24 mouse cellular contexts compared by ENCODE assay signal in genomic region chr17:84685286-84685685, GRCm38 (mm10). TPM values are rescaled to one million over a fixed set of nuclear protein-coding genes. Genes with fewer than 3 reads are reported as not detected.
A peak's percentile ranks its signal among the peaks of the same experiment; 100 is the strongest.
DNase-seq lines count a peak whose midpoint lies in the region; ATAC-seq and TF ChIP-seq lines count a peak whose summit lies in the region.
"Had no signal": no experiment of that assay in that cellular context is flagged by ENCODE, and none has a peak within 500 bp of the region (broad histone marks: within the 10 kb centered on the region; RNA-seq: fewer than 3 reads in every experiment).

No protein-coding gene starts in this region.

- DNase-seq in forebrain, postnatal 0 days = no peak
- DNase-seq in 3T3-L1 (ENCODE audit: low read depth, low spot score) (peak; percentile 83), Patski (ENCODE audit: low read depth, low spot score) (peak; percentile 43)
- peak; percentile 39 for DNase-seq in fibroblast of lung, adult 2 months (ENCODE audit: low read depth)
- DNase-seq in ovary, postnatal 14 days (ENCODE audit: low spot score) = no peak
- DNase-seq in frontal cortex, postnatal 10 days (ENCODE audit: low spot score in 2 of 2) = no peak
- no peak for DNase-seq in adrenal gland, postnatal 4 days (ENCODE audit: low spot score in 2 of 2)
- DNase-seq: adrenal gland, postnatal 14 days; cerebellum, adult 2 months; cerebellum, postnatal 10 days; gastrocnemius, postnatal 36 days; heart, adult 2 months; heart, postnatal 14 days had no signal

- H3K4me3 ChIP-seq in forebrain, postnatal 0 days (ENCODE audit: low read depth, low read length) = no peak overlapping the region
- H3K4me3 ChIP-seq in forebrain, embryonic 15.5 days = no peak overlapping the region
- H3K4me3 ChIP-seq: forebrain, embryonic 12.5 days; heart, adult 2 months; heart, embryonic 15.5 days; hindbrain, embryonic 13.5 days; intestine, embryonic 15.5 days had no signal

- no peaks in the 10 kb centered on the region for H3K27me3 ChIP-seq in forebrain, postnatal 0 days (ENCODE audit: insufficient read depth, low read length)
- H3K27me3 ChIP-seq in forebrain, embryonic 15.5 days = no peaks in the 10 kb centered on the region
- no peaks in the 10 kb centered on the region for H3K27me3 ChIP-seq in Patski
- H3K27me3 ChIP-seq: forebrain, embryonic 12.5 days; hindbrain, embryonic 13.5 days; intestine, embryonic 15.5 days had no signal

- CTCF ChIA-PET in Patski (lab: Charles Lee) = interaction anchor here (1.2 to 2.2 kb wide), 2 partner anchors 10 to 14 kb away, joined by 3 to 8 read pairs; partner anchors contain the start of gene Abcg8

- no peaks in the 10 kb centered on the region for H3K36me3 ChIP-seq in forebrain, postnatal 0 days (ENCODE audit: insufficient read depth)
- H3K36me3 ChIP-seq in forebrain, embryonic 15.5 days = no peaks in the 10 kb centered on the region
- H3K36me3 ChIP-seq: forebrain, embryonic 12.5 days; heart, embryonic 15.5 days; hindbrain, embryonic 13.5 days; intestine, embryonic 15.5 days had no signal

- H3K27ac ChIP-seq in forebrain, postnatal 0 days (ENCODE audit: low read depth, low read length) = no peak overlapping the region
- no peak overlapping the region for H3K27ac ChIP-seq in forebrain, embryonic 15.5 days (replicated peaks)
- H3K27ac ChIP-seq: forebrain, embryonic 12.5 days; heart, adult 2 months; heart, embryonic 15.5 days; hindbrain, embryonic 13.5 days; hindbrain, postnatal 0 days; intestine, embryonic 15.5 days had no signal

- no peaks in the 10 kb centered on the region for H3K9me3 ChIP-seq in forebrain, postnatal 0 days (ENCODE audit: low read length)
- no peaks in the 10 kb centered on the region for H3K9me3 ChIP-seq in forebrain, embryonic 15.5 days
- H3K9me3 ChIP-seq: forebrain, embryonic 12.5 days; heart, embryonic 15.5 days; hindbrain, embryonic 13.5 days; intestine, embryonic 15.5 days had no signal

- no peak overlapping the region for H3K9ac ChIP-seq in forebrain, postnatal 0 days
- no peak overlapping the region for H3K9ac ChIP-seq in forebrain, embryonic 15.5 days (replicated peaks)
- H3K9ac ChIP-seq: forebrain, embryonic 12.5 days; heart, embryonic 15.5 days; hindbrain, embryonic 13.5 days; intestine, embryonic 15.5 days had no signal

- POLR2A ChIA-PET in Patski (lab: Charles Lee) = interaction anchor here (0.6 kb wide), 1 partner anchor 18 kb away, joined by 3 read pairs; no protein-coding TSS in a partner anchor

- WGBS in forebrain, postnatal 0 days = 83% methylated on average over 4 of the region's 4 CpGs
- 82% methylated on average over 4 of the region's 4 CpGs for WGBS in forebrain, embryonic 15.5 days

- peak; percentile 38; the same call in 1 of the 2 replicates for ATAC-seq in forebrain, postnatal 0 days
- no peak for ATAC-seq in forebrain, embryonic 15.5 days (replicated peaks)
- ATAC-seq in Patski = peak; percentile 3
- ATAC-seq: hindbrain, postnatal 0 days; intestine, embryonic 15.5 days had no signal

- in situ Hi-C loops in Patski (cut with MboI; ENCODE audit: low pct_unique_long_range_greater_than_20kb) = no loop called here

- no peak for TF ChIP-seq CTCF in forebrain, postnatal 0 days (IDR thresholded peaks at IDR 0.05; ENCODE audit: low read depth)
- TF ChIP-seq CTCF in Patski (IDR thresholded peaks at IDR 0.05) = no peak

- no peak overlapping the region for H3K4me2 ChIP-seq in forebrain, postnatal 0 days (ENCODE audit: low read depth)
- no peak overlapping the region for H3K4me2 ChIP-seq in forebrain, embryonic 15.5 days (replicated peaks)
- H3K4me2 ChIP-seq: forebrain, embryonic 12.5 days; heart, embryonic 11.5 days; heart, embryonic 15.5 days; hindbrain, embryonic 13.5 days; intestine, embryonic 15.5 days had no signal

- no peaks in the 10 kb centered on the region for H3K4me1 ChIP-seq in forebrain, postnatal 0 days (ENCODE audit: insufficient read depth)
- no peaks in the 10 kb centered on the region for H3K4me1 ChIP-seq in forebrain, embryonic 15.5 days
- H3K4me1 ChIP-seq: forebrain, embryonic 12.5 days; heart, embryonic 15.5 days; hindbrain, embryonic 13.5 days had no signal

RNA-seq across cellular contexts. Expression of gene Abcg5, which starts 2.5 kb away (rescaled TPM):
- 0.54 and 1.5 TPM in 2 replicates for total RNA-seq in forebrain, postnatal 0 days (2014; rRNA removed)
- polyA plus RNA-seq in forebrain, postnatal 0 days (2015; fragmentation: Nextera tagmentation; extraction: Ambion mirVana) = 0.88 and 1.2 TPM in 2 replicates
- 2.0 and 3.1 TPM in 2 replicates for polyA plus RNA-seq in forebrain, embryonic 15.5 days (2015; fragmentation: Nextera tagmentation; extraction: Ambion mirVana)
- not detected for polyA plus RNA-seq in Patski (2021)
- total RNA-seq in adrenal gland, postnatal 4 days (2021) = 1 to 10 TPM in 1 of 2 experiments, under 1 TPM in 1; 0.64 to 4.5 TPM
- total RNA-seq: adrenal gland, adult 18-20 months; CH12.LX; gastrocnemius, adult 8-10 months; gastrocnemius, postnatal 36 days; heart, adult 2 months; heart, postnatal 14 days; hematopoietic stem cell, adult 5-6 weeks had no signal
- polyA plus RNA-seq: heart, adult 2 months; heart, embryonic 15.5 days had no signal

RNA-seq across cellular contexts. Expression of gene Abcg8, which starts 9.2 kb away (rescaled TPM):
- total RNA-seq in forebrain, postnatal 0 days (2014; rRNA removed) = 0.10 TPM in 1 of 2 replicates, not detected in the other
- 0.09 and 0.17 TPM in 2 replicates for polyA plus RNA-seq in forebrain, postnatal 0 days (2015; fragmentation: Nextera tagmentation; extraction: Ambion mirVana)
- 0.20 and 0.22 TPM in 2 replicates for polyA plus RNA-seq in forebrain, embryonic 15.5 days (2015; fragmentation: Nextera tagmentation; extraction: Ambion mirVana)
- 0.03 TPM for polyA plus RNA-seq in Patski (2021)
- 1 to 10 TPM in 1 of 2 experiments, under 1 TPM in 1; 0.25 to 4.5 TPM for total RNA-seq in adrenal gland, postnatal 4 days (2021)
- total RNA-seq: adrenal gland, adult 18-20 months; gastrocnemius, postnatal 36 days; heart, adult 2 months; heart, postnatal 14 days; hematopoietic stem cell, adult 5-6 weeks; hindbrain, postnatal 0 days had no signal
- polyA plus RNA-seq: cerebellum, adult 2 months; heart, adult 2 months; heart, embryonic 11.5 days; heart, embryonic 15.5 days; hindbrain, postnatal 0 days had no signal

RNA-seq across cellular contexts. Expression of gene Dync2li1, which starts 59.0 kb away (rescaled TPM):
- total RNA-seq in forebrain, postnatal 0 days (2014; rRNA removed) = 14.0 and 19.1 TPM in 2 replicates
- polyA plus RNA-seq in forebrain, postnatal 0 days (2015; fragmentation: Nextera tagmentation; extraction: Ambion mirVana) = 38.9 and 42.1 TPM in 2 replicates
- polyA plus RNA-seq in forebrain, embryonic 15.5 days (2015; fragmentation: Nextera tagmentation; extraction: Ambion mirVana) = 33.4 and 36.1 TPM in 2 replicates
- 173 TPM for polyA plus RNA-seq in Patski (2021)
- 10 to 100 TPM; 23.2 to 28.2 TPM for total RNA-seq in adrenal gland, postnatal 4 days (2021)

Comparison
In these comparisons a context has a peak if more than half of its experiments do, and no peak if none do; other contexts are left out.
1. DNase-seq: peak in 3T3-L1 (single experiment), Patski (single experiment) and fibroblast of lung, adult 2 months (single experiment); none in forebrain, postnatal 0 days (single experiment), ovary, postnatal 14 days (single experiment), frontal cortex, postnatal 10 days (0 of 2) and adrenal gland, postnatal 4 days (0 of 2).